Mouse (Mus musculus) E14TG2a.4 (cell line): ENCODE data around the gene Sik3.
A peak's percentile ranks its signal among the peaks of the same experiment; 100 is the strongest.

Experiments used
- H3K27me3 ChIP-seq: 2 replicates; pipeline ENCODE4 v1.6.1; 2014; ENCODE audit warnings: low read length, control low read depth; ENCODE audit not compliant: insufficient read depth
- H3K36me3 ChIP-seq: 2 replicates; pipeline ENCODE4 v1.6.1; 2014; ENCODE audit warnings: low read length, control low read depth; ENCODE audit not compliant: insufficient read depth
- H3K4me1 ChIP-seq: replicated peaks from 2 replicates; pipeline ENCODE4 v1.6.1; 2014; ENCODE audit warnings: low read depth, low read length, control low read depth
- H3K4me3 ChIP-seq: replicated peaks from 2 replicates; pipeline ENCODE4 v1.5.1; 2014; ENCODE audit warnings: mild to moderate bottlenecking, low read length
- H3K9me3 ChIP-seq: 2 replicates; pipeline ENCODE4 v1.6.1; 2014; ENCODE audit warnings: low read length, control low read depth
- CTCF ChIP-seq: conservative IDR thresholded peaks from 2 replicates; pipeline ENCODE4 v1.5.1; 2014; ENCODE audit warnings: low read length
- NANOG ChIP-seq: IDR thresholded peaks from 2 replicates; pipeline ENCODE4 v1.6.1; 2014; ENCODE audit warnings: borderline replicate concordance, low read length, mixed read lengths
- POU5F1 ChIP-seq: IDR thresholded peaks from 2 replicates; pipeline ENCODE4 v1.6.1; 2014; ENCODE audit warnings: low read length, borderline replicate concordance

The Sik3 gene

DNA sequence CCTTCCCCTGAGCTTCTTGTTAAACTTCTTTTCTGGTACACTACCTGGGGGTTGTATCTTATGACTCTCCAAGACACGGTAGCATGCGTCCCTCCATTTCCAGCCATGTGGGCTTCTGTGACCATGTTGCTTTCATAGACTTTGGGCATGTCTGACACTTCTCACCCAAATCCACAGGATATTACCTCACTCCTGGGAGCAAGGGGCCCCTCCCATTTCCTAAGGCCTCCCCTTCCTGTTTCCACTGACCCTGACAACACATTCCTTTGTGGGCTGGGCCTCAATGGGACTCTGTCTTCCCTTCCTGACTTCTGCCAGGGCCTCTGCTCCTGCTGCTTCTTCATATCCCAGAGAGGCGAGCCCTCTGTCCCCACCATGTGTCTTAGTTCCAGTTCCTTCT, 244.9 kb downstream of the Sik3 start:
- H3K4me3 ChIP-seq, result peak overlapping the region; percentile 32
- H3K9me3 ChIP-seq, result no peaks in the 10 kb centered on the region
- no peaks in the 10 kb centered on the region for H3K27me3 ChIP-seq
- H3K4me1 ChIP-seq, result peaks cover 12% of the 10 kb centered on the region
- TF ChIP-seq POU5F1 (no peak), NANOG (no peak), CTCF (no peak)
- no peaks in the 10 kb centered on the region for H3K36me3 ChIP-seq

DNA sequence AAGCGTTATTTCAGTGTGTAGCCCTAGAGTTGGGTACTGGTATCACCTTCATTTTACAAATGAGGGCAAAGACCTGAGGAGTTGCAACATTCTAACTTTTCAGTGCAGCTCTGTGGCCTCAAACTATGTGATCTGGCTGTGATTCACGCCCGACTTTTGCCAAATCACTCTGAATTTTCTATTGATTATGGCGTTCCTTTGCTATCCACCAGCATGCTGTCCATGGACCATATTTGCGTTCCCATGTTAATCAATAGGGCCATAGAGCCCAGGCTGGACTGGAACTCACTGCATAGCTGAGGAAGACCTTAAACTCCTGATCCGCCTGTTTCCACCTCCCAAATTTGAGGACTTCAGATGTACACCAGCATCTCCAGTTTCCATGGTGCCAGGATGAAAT, 246.5 kb downstream of the Sik3 start:
- no peak for TF ChIP-seq POU5F1
- no peak for TF ChIP-seq NANOG
- TF ChIP-seq CTCF, result no peak

DNA sequence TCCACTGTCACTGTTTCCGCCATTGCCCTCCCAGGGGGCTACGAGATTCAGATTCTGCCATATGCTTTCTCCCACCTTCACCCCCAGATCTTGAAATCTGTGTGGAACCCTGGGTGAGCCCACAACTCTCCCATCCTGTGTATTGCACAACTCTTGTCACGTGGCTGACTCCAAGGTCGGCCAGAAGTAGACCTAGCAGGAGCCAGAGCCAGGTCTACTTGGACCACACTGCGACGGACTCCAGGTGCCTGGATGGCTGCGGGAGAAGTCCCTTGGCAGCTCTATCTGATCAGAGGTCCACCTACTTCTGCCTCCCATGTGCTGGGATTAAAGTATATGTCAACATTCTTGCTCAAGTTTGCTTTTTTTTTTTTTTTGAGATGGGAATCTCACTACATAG, 248.5 kb downstream of the Sik3 start:
- H3K4me3 ChIP-seq, result no peak overlapping the region
- no peaks in the 10 kb centered on the region for H3K36me3 ChIP-seq
- H3K27me3 ChIP-seq, result no peaks in the 10 kb centered on the region; the same call in 1 of the 2 replicates
- H3K9me3 ChIP-seq, result no peaks in the 10 kb centered on the region
- TF ChIP-seq CTCF (no peak), NANOG (no peak), POU5F1 (no peak)
- peaks cover 12% of the 10 kb centered on the region for H3K4me1 ChIP-seq

More for the DNA sequence above, 246.5 kb downstream of the Sik3 start:
- Histone ChIP-seq H3K4me1 (peaks cover 12% of the 10 kb centered on the region), H3K4me3 (no peak overlapping the region), H3K9me3 (no peaks in the 10 kb centered on the region), H3K36me3 (no peaks in the 10 kb centered on the region), H3K27me3 (no peaks in the 10 kb centered on the region; the same call in 1 of the 2 replicates)

DNA sequence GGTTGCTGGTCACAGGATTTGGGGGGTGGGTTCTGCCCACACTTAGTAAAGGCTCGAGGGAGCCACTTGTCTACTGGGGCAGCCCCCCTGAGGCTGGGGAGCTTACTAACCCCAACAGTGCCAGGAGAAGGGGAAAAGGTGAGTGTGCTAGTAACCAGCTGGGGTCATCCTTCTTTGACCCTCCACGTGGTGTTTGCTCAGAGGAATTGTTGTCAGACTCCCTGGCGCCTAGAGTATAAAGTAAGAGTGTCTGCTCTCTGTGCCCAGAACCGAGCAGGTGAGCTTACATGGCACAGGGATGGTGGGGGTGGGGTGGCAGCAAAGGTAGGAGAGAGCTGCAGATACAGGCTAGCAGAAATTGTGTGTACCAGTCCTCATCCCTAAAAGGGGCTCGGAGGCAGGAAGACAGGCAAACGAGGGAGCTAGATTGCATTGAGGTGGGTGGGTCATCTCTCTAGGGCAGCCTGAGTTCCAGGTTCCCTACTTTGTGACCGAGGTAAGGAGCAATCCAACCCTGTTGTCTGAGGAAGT, 255.8 kb downstream of the Sik3 start, which contains the start of gene Apoa5:
Gene Apoa5, plus strand, starts transcription at position 291 of the 531 bp plus-strand sequence.
- Histone ChIP-seq H3K4me3 (no peak within 1 kb of the TSS), H3K27me3 (peaks cover 44% of the 10 kb centered on the region), H3K9me3 (no peaks in the 10 kb centered on the region), H3K36me3 (no peaks in the 10 kb centered on the region), H3K4me1 (peaks cover 26% of the 10 kb centered on the region)
- TF ChIP-seq NANOG (no peak), POU5F1 (no peak), CTCF (no peak)

DNA sequence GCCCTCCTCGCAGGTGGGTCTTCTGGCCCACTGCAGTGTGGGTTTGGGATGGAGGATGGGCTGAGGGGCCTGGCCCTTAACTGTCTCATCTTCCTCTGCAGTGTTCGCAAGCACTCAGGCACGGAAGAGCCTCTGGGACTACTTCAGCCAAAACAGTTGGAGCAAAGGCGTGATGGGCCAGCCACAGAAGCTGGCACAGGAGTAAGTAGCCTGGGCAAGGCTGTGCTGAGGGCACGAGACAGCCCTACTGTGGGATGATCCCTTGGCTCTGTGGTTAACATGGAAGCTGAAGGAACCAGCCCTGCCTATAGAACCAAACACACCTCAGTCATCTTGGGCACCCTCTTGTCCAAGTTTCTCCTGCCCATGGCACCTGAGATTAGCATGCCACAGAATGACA, 256.5 kb downstream of the Sik3 start:
- Histone ChIP-seq H3K36me3 (no peaks in the 10 kb centered on the region), H3K27me3 (peaks cover 44% of the 10 kb centered on the region), H3K4me3 (no peak overlapping the region), H3K4me1 (peaks cover 33% of the 10 kb centered on the region), H3K9me3 (no peaks in the 10 kb centered on the region)
- no peak for TF ChIP-seq NANOG
- no peak for TF ChIP-seq POU5F1
- no peak for TF ChIP-seq CTCF

DNA sequence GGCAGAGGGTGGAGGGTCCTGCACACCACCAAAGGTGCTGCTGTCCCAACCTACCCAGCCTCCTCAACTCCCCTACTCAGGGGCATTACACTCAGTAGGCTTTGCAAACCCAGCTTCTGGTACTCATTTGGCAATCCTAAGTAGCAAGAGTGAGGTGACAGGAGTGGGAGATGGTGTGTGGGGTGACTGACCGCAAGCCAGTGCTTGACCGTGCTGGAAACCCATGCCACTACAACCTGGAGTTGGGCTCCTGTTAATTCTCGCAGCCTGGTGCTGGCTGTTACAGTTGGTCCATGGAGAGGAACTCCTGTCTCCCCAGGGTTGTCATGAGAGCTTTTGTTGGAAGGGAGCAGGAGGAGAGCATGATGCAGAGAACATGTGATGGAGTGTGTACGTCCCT, 258.2 kb downstream of the Sik3 start:
- peaks cover 16% of the 10 kb centered on the region for H3K36me3 ChIP-seq
- TF ChIP-seq NANOG, result no peak
- no peak for TF ChIP-seq POU5F1
- TF ChIP-seq CTCF, result no peak
- peaks cover 38% of the 10 kb centered on the region for H3K4me1 ChIP-seq
- peak overlapping the region; percentile 72 for H3K4me3 ChIP-seq
- peaks cover 44% of the 10 kb centered on the region for H3K27me3 ChIP-seq
- no peaks in the 10 kb centered on the region for H3K9me3 ChIP-seq

DNA sequence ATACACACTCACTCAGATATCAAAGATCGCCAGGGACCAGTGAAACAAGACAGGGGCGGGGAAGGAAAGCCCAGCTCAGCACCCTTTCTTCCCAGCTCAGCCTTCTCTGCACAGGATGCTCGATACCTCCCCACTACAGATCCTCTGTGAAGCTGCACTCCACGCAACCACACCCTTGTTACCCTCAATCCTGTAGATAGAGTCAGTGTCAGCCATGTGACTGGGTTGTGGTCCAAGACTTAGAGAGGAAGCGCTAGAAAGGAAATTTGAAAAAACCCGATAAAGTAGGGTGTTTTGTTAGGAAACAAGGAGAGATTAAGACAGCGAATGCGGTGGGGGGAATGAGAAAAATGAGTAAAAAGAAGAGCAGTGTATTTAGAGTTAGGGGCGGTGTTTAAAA, 259.4 kb downstream of the Sik3 start:
- Histone ChIP-seq H3K4me1 (peaks cover 38% of the 10 kb centered on the region), H3K4me3 (no peak overlapping the region), H3K27me3 (peaks cover 41% of the 10 kb centered on the region), H3K36me3 (peaks cover 29% of the 10 kb centered on the region), H3K9me3 (no peaks in the 10 kb centered on the region)
- TF ChIP-seq NANOG, result no peak
- TF ChIP-seq POU5F1, result no peak
- no peak for TF ChIP-seq CTCF

DNA sequence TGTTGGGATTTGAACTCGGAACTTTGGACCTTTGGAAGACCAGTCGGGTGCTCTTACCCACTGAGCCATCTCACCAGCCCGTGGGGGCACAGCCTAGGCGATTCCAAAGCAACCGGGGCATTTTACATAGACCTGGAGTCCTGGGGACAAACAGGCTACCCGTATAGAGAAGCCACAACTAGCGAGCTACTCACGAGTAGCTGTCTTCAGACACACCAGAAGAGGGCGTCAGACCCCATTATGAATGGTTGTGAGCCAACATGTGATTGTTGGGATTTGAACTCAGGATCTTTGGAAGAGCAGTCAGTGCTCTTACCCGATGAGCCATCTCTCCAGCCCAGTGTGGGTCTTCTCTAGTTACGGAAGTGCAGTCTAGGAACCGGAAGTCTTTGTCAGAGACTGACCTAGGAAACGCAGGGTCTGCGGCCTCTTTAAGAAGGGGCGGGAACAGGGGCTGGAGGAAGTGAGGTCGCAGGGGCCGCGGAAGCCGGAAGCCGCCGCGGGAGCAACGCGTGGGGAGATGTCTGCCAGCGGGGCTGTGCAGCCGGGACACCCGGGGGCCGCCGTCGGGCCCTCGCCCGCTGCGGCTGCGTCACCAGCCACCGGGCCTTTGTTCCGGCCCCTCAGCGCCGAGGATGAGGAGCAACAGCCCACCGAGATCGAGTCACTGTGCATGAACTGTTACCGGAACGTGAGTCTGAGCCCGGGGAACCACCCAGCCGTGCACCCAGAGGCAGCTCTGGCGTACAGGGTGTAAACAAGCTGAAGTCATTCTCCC, 260.2 kb downstream of the Sik3 start, which contains the start of gene Zpr1:
Gene Zpr1, plus strand, starts transcription at position 388 of the 778 bp plus-strand sequence.
- no peak for TF ChIP-seq NANOG
- TF ChIP-seq CTCF, result peak; percentile 21; the same call in 1 of the 2 replicates
- TF ChIP-seq POU5F1, result no peak
- H3K4me1 ChIP-seq, result peaks cover 38% of the 10 kb centered on the region
- H3K4me3 ChIP-seq, result peak within 1 kb of the TSS; percentile 95
- H3K9me3 ChIP-seq, result no peaks in the 10 kb centered on the region
- H3K27me3 ChIP-seq, result peaks cover 33% of the 10 kb centered on the region
- H3K36me3 ChIP-seq, result peaks cover 37% of the 10 kb centered on the region
